Mouse (Mus musculus) adrenal gland, adult 8-10 months (tissue): ENCODE data around the gene Mcrip2. TPM values are rescaled to one million over a fixed set of nuclear protein-coding genes. Genes with fewer than 3 reads are reported as not detected.

Source experiments
- DNase-seq: peaks from one replicate; pipeline ENCODE4 v3.0.0; 2022
- total RNA-seq, 4 experiments: library from RNA; stranded (reverse); gene quantifications; 2 replicates each; pipeline ENCODE4 v1.2.4; 2022

Mcrip2 gene
- total RNA-seq, 4 experiments from 2014 or later: 264 to 492 (median 338) TPM

DNA sequence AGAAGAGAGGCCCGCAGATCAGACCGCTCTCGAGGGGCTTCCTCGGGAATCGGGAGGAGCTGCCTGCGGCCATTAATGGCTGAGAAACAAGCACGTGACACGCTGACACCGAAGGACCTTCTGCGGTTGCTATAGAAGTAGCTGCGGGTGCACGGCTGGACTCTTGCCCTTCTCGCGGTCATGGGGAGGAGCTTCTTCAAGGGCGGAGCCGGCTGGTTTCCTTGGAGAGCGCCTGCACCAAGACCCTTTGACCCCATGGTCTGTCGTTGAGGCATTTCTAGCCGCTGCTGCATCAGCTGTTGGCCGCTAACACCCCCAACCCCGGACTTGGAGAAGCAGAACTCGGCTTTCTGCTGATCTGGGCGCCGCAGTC is 35.3 kb downstream of the Mcrip2 start, which contains the start of gene Stub1:
TSS of gene Stub1 (minus strand) at position 114 of the 373 bp plus-strand sequence.
- DNase-seq: peak; percentile 96

DNA sequence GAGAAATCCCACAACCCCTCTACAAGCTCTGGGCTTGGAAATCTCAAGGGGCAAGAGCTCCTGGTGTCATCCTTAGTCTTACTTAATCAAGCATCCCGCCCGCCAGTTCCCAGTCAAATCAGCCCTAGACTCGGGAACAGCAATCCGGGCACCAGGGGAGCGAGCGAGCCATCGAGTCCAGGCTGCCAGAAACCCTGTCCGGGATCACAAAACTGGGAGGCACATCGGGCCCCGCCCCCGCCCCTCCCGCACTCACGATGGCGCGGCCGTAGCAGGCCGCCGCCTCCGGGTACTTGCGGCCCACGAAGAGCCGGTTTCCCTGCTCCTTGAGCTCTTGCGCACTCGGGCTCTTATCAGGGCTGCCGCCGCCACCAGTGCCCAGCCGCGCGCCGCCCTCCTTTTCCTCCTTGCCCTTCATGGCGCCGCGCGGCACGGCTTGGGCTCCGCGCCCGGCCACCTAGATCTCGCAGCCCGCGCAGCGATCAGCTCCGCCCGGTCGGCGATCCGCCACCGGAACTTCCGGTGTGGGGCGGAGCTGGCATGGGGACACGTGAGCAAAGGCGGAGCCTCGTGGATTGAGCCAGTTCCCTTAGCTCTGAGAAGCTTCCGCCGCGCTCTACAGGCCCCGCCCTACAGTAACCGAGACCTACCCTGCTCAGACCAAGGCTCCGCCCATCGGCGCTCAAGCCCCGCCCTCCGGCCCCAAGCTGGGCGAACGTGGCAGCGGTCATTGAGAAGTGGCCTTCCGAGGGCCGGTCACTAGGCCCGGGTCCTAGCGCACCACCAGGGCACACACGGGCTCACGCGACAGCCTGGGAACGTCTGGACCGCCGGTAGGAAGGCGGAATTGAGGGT is 35.9 kb downstream of the Mcrip2 start:
- peak; percentile 99 for DNase-seq

DNA sequence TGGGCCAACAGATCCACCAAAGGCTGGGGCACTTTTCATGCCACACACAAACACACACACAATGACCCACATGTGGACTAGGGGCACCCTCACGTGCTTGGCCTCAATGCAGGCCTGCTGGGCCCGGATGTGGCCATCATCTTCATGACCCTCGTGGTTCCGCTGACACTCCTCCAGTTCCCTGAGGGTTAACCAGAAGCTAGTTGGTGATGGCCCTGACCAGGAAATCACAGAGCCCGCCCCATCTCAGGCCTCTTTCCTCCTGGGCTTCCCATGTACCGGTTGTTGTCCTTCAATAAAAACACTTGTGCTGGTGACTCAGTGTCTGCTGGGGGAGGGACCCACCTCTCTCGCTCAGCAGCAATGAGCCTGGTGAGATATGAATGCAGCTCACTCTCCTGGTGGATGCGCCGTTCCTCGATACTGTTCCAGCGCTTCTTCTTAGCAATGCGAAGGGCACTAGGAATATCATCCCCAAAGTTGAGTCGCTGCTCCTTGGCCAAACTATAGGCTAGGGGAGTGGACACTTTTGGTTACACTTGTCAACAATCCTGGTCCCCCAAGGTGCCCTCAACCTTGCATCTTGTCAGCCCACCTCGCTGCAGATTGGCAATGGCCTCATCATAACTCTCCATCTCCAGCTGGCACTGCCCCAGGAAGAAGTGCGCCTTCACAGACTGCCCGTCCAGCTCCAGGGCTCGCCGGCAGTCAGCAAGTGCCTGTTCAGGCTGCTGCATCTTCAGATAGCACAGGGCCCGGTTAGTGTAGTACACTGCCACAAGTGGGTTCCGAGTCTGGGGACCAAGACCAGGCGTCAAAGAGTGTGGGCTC is 36.9 kb downstream of the Mcrip2 start:
- DNase-seq: peak; percentile 81

DNA sequence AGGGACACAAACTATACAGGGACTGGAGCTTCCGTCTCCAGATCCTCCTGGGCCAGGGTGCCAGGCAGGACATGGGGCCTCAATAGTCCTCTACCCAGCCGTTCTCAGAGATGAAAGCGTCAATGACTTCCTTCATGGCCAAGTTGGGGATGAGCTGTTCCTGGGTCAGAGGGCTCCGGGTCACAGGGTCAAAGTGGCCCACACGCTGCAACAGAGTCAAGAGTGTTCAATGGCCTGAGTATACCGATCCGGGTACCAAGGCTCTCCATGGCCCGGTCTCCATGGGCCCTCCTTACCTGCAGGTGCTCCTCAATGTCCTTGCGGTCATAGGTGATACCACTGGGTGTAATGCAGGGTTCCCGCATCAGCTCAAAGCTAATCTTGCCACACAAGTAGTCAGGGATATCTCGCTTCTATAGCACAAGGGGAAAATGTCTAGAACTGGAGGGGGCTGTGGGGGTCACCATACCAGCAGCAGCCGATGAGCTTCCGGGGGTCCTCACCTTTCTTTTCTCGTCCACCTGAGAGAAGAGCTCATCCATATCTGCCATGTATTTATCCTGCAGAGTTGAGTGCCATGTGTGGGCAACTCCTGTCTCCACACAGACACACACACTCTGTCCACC is 37.6 kb downstream of the Mcrip2 start:
- DNase-seq: no peak

DNA sequence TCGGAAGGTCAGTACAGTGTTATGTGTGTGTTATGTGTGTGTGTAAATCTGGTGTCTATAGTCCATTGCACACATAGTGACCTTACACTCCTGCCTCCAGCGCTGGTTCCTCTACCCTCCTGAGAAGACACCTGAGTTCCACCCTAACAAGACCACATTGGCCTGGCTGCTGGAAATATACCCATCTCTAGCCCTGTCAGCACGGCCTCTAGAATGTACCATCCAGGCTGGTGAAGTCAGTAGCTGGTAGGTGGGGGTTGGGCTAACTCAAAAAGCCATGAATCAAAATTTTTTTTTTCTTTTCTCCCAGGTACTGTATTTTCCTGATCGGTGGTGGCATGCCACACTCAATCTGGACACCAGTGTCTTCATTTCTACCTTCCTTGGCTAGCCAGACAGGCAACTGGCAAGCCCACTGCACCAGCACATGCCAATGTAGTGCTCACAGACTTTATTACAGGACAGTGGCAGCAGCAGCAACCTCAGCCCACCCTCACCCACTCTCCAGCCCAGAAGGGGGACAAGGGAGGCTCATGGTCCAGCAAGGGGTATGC is 38.3 kb downstream of the Mcrip2 start:
- no peak for DNase-seq

DNA sequence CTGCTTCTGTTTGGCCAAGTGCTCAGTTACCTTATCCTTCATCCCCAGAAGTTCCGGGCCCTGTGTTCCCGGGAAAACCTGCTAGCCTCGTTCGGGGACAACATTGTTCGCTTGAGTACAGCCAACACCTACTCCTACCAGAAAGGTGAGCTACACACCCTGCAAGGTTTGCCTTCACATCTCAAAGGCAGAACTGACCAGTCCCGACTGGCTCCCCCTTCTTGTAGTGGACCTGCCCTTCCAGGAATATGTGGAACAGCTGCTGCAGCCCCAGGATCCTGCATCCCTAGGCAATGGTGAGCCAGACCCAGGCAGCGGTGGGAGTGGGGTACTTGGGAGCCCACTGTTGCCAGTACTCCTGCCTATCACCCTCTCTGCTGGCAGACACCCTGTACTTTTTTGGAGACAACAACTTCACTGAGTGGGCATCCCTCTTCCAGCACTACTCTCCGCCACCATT is 39.0 kb downstream of the Mcrip2 start:
- DNase-seq: no peak

DNA sequence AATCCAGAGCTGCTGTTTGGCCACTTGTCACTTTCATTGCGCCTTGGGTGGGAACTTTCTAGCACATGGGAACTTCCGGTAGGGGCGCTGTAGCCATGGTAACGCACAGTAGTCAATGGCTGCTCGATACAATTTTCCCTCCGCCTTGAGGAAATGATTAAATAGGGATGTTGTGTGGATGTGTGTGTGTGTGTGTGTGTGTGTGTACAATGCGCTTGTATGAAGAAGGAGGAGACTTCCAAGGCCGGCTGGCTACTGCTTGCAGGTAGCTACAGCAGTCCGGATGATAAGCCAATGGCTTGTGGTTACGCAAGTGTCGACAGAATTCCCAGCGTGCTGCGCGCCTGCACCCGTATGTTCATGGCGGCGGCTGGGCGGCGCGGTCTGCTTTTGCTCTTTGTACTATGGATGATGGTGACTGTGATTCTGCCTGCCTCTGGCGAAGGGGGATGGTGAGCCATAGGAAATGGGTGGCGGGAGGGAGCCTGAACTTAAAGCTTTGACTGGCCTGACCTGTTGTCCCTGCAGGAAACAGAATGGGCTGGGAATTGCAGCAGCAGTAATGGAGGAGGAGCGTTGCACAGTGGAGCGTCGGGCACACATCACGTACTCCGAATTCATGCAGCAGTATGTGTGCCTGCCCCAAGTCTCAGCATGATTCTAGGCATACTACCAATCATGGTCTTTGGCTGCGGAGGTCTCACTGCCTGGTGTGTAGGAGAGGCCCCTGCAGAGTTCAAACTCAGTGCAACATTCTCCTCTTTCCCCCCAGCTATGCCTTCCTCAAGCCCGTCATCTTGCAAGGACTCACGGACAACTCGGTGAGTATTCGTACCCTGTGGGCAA is 39.6 kb downstream of the Mcrip2 start, which contains the start of gene Jmjd8:
TSS of gene Jmjd8 (plus strand) at position 156 of the 846 bp plus-strand sequence.
- DNase-seq: peak; percentile 72

DNA sequence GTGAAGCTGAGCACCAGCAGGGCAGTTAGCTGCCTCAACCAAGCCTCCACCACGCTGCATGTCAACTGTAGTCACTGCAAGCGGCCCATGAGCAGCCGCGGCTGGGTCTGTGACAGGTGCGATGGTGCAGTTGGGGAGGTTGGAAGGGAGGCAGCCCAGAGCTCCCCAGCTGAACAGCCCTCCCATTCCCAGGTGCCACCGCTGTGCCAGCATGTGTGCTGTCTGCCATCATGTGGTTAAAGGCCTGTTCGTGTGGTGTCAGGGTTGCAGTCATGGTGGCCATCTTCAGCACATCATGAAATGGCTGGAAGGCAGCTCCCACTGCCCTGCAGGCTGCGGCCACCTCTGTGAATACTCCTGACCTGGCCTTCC is 40.4 kb downstream of the Mcrip2 start:
- DNase-seq: no peak

DNA sequence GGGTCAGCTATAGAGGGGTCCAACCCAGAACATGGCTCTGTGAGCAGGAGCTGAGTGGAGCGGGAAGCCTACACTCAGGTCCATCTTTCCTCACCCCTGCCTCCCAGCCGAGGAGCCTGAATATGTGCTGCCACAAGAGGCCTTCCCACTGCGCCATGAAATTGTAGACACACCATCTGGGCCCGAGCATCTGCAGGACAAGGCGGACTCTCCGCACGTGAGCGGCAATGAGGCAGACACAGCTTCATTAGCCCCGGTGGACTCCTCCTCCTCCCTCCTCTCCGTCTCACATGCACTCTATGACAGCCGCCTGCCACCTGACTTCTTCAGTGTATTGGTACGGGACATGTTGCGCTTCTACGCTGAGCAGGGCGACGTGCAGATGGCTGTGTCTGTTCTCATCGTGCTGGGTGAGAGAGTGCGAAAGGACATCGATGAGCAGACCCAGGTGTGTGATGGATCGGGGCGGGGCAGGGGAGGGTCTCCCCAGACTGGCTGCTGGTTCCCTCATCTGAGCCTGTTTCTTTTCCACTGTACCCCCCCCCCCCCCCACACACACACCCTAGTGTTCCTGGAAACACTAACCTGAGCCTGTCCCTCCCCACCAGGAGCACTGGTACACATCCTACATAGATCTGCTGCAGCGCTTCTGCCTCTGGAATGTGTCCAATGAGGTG is 40.9 kb downstream of the Mcrip2 start:
- DNase-seq: no peak

DNA sequence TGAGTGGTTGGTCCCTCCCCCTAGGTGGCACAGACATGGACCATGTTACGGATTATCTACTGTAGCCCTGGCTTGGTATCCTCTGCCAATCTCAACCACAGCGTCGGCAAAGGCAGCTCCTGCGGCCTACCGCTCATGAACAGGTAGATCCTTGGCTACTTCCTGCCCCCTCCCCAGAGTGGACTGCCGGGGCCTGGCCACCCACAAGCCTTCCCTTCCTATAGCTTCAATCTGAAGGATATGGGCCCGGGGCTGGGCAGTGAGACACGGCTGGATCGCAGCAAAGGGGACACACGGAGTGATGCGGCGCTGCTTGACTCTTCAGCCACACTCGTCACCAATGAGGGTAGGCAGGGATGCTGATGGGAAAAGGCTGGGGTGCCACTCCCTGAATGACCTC is 41.6 kb downstream of the Mcrip2 start:
- DNase-seq: no peak

DNA sequence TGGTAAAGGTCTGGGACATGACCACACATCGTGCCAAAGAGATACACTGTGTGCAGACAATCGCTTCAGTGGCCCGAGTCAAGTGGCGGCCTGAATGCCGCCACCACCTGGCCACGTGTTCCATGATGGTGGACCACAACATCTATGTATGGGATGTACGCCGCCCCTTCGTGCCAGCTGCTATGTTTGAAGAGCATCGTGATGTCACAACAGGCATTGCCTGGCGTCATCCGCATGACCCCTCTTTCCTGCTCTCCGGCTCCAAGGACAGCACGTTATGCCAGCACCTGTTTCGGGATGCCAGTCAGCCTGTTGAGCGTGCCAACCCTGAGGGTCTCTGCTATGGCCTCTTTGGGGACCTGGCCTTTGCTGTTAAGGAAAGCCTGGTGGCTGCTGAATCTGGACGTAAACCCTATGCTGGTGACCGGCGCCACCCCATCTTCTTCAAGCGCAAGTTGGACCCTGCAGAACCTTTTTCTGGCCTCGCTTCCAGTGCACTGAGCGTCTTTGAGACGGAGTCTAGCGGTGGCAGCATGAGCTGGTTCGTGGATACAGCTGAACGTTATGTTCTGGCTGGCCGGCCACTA is 42.5 kb downstream of the Mcrip2 start:
- no peak for DNase-seq

DNA sequence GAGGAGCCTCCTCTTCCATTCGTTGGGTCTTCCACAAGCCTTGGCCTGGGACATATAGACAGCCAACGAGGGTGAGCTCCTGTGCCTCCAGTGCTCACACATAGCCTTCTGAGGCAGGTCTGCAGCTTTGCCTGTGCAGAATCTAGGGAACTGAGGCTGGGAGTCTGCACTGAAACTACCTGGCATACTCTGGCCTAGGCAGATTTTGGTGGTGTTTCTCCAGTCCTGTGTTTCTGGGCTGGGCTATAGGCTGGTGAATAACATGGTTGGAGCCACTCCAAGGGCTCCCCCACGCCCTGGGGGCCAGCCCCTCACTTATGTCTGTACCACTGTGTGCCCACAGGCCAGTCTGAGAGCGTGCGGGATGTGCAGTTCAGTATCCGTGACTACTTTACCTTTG is 43.3 kb downstream of the Mcrip2 start:
- no peak for DNase-seq

DNA sequence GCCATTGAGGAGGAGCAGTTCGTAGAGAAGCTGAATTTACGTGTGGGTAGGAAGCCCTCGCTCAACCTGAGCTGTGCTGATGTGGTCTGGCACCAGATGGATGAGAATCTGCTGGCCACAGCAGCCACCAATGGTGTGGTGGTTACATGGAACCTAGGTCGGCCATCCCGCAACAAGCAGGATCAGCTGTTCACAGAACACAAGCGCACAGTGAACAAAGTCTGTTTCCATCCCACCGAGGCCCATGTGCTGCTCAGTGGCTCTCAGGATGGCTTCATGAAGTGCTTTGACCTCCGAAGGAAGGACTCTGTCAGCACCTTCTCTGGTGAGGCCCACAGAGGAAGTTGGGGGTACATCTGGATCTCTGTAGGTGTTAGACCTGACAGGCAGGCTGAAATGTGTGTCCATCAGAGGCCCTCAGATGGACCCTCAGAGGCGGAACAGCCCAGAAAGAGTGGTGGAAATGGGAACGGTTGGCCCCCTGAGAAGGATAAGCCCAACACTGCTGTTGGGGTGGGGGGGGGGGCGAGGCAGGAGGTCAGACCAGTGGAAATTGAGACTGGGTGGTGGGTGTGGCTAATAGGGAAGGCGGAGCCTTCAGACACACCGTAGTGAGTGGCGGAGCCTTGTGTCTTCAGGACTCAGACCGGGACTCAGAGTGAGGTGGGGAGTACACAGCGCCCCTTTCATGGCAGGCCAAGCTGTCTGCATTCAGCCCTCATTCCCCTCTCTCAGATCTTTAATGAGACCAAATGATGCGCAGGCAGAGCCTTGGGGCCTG is 44.0 kb downstream of the Mcrip2 start:
- no peak for DNase-seq

DNA sequence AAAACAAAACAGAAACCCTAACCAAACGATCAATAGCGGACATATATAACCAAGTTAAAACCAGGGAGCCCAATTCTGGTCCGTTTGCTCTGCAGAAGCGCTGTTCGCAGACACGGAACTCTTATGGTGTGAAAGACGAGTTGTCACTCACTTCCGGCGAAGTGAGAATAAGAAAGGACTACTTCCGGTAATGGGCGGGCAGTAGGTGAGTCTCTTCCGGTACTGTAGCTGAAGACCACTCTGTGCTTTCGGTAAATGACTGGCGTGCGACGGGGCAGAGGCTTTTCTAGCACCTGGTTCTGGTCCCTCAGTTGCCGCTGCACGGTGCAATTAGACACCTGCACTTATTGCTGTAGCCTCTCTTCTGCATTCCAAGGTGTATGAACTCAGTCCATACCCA is 45.1 kb downstream of the Mcrip2 start, which contains the start of gene Wdr24:
TSS of gene Wdr24 (plus strand) at position 176 of the 400 bp plus-strand sequence.
- DNase-seq: peak; percentile 65

DNA sequence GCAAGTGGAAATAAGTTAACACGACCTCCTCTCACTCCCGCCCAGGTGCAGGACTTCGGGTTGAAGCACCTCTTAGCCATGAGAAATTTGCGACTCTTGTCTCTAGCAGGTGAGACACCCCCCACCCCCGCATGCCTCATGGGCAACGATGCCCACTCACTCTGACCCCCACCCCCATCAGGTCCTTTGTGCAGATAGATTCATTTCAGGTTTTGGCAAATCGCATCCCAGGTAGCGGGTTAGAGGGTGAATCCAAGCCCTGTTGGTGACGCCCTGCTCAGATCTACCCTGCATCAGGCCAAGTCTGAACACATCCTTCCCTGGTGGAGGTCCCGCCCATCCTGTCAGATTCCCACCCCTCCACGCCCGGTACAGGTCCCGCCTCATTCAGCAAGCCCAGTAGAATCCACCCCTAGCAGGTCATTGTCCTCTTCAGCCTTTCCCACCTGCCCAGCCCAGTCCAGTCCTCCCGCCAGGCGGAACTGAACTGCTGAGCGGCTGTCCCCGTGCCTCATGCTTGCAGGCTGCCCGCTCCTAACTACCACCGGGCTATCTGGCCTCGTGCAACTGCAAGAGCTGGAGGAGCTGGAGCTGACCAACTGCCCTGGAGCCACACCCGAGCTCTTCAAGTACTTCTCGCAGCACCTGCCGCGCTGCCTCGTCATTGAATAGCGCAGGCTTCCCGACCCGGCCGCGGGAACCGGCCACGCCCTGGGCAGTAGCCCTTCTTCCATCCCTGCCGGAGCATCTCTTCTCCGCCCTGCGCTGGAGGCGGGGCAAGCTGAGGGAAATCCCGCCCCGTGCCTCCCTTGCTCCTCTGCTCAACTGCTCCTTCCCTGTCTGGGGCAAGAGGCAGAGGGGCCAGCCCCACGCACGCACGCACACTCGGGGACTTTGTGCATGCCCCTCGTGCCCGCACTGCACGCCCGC is 49.4 kb downstream of the Mcrip2 start:
- no peak for DNase-seq

DNA sequence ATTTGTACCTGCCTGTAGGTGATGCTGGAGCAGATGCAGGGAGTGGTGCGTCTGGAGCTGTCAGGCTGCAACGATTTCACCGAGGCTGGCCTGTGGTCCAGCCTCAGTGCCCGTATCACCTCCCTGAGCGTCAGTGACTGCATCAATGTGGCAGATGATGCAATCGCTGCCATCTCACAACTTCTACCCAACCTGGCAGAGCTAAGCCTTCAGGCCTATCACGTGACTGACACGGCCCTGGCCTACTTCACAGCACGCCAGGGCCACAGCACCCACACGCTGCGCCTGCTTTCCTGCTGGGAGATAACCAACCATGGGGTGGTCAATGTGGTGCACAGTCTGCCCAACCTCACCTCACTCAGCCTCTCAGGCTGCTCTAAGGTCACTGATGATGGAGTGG is 50.9 kb downstream of the Mcrip2 start:
- DNase-seq: no peak
